Mouse (Mus musculus) embryonic facial prominence, embryonic 12.5 days (tissue): ENCODE data around the gene Cldnd2. TPM values are rescaled to one million over a fixed set of nuclear protein-coding genes. Genes with fewer than 3 reads are reported as not detected.

Experiments used
- ATAC-seq: fragments of 200-750 bp; cut with Nextera tagmentation; 2 replicates; pipeline ENCODE4 v1.8.0; 2017; ENCODE audit not compliant: insufficient number of reproducible peaks, insufficient read depth, low FRiP score, low TSS enrichment
- H3K27ac ChIP-seq: fragments of 300-500 bp; sonication (generic); 2 replicates; pipeline ENCODE4 v1.5.1; 2016; ENCODE audit warnings: mild to moderate bottlenecking
- H3K27me3 ChIP-seq: fragments of 300-500 bp; sonication (generic); 2 replicates; pipeline ENCODE4 v1.6.1; 2016; ENCODE audit warnings: mild to moderate bottlenecking, moderate library complexity
- H3K36me3 ChIP-seq: fragments of 300-500 bp; sonication (generic); 2 replicates; pipeline ENCODE4 v1.6.1; 2016; ENCODE audit warnings: mild to moderate bottlenecking
- H3K4me1 ChIP-seq: fragments of 300-500 bp; sonication (generic); 2 replicates; pipeline ENCODE4 v1.6.1; 2016
- H3K4me2 ChIP-seq: fragments of 300-500 bp; sonication (generic); replicated peaks from 2 replicates; pipeline ENCODE4 v1.6.1; 2016; ENCODE audit warnings: mild to moderate bottlenecking, moderate library complexity
- H3K4me3 ChIP-seq: fragments of 300-500 bp; sonication (generic); 2 replicates; pipeline ENCODE4 v1.5.1; 2016; ENCODE audit warnings: mild to moderate bottlenecking
- H3K9ac ChIP-seq: fragments of 300-500 bp; sonication (generic); 2 replicates; pipeline ENCODE4 v1.6.1; 2016; ENCODE audit warnings: mild to moderate bottlenecking, moderate library complexity
- H3K9me3 ChIP-seq: fragments of 300-500 bp; sonication (generic); 2 replicates; pipeline ENCODE4 v1.6.1; 2016; ENCODE audit warnings: mild to moderate bottlenecking, moderate library complexity
- WGBS: fragments of 180-500 bp; shearing (Covaris S2); methylation state at CpG from one replicate; pipeline ENCODE4 v1.1.7; 2016; 5-methylcytosine and 5-hydroxymethylcytosine counted together
- microRNA-seq: library from miRNA; unstranded; fragments of <30 nt; microRNA quantifications from one replicate; pipeline ENCODE4, GENCODE M21; 2017
- polyA plus RNA-seq: library from polyadenylated mRNA; unstranded; fragments of >200 nt; fragmentation: Nextera tagmentation; extraction: Ambion mirVana; gene quantifications from 2 replicates; pipeline ENCODE4 v1.2.1, GENCODE M21; 2016

Gene Cldnd2
- polyA plus RNA-seq, 1 experiment from 2014 or later: not detected

DNA sequence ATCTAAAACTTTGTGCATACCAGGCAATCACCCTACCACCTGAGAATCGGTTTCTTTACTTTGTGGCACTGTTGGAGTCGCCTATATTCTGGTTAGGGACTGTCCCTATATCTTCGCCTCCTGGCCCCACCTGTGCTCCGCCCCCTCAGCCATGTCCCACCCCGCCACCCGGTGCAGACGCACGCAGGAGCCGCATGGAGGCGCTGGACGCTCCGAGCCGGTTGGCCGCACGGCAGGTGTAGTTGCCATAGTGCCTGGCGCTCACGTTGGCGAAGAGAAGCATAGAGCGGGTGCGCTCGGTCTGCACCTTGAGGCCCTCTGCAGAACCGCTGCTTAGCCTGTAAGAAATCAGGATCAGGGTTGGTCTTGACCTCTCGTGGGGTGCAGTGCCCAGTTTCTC lies 35.1 kb downstream of the Cldnd2 start:
- WGBS: 7% methylated on average over 23 of the region's 23 CpGs
- no peak overlapping the region for H3K27ac ChIP-seq
- 0 out of 2 replicates have a peak, but pooled peaks cover 4% of the 10 kb centered on the region for H3K4me1 ChIP-seq
- no peak overlapping the region for H3K4me2 ChIP-seq
- H3K9ac ChIP-seq: no peak overlapping the region
- H3K27me3 ChIP-seq: peaks cover 53% of the 10 kb centered on the region
- H3K9me3 ChIP-seq: no peaks in the 10 kb centered on the region
- peaks cover 6% of the 10 kb centered on the region; the same call in 1 of the 2 replicates for H3K36me3 ChIP-seq
- no peak overlapping the region for H3K4me3 ChIP-seq
- ATAC-seq: 0 out of 2 replicates have a peak, but pooled peaks have one; percentile 2

DNA sequence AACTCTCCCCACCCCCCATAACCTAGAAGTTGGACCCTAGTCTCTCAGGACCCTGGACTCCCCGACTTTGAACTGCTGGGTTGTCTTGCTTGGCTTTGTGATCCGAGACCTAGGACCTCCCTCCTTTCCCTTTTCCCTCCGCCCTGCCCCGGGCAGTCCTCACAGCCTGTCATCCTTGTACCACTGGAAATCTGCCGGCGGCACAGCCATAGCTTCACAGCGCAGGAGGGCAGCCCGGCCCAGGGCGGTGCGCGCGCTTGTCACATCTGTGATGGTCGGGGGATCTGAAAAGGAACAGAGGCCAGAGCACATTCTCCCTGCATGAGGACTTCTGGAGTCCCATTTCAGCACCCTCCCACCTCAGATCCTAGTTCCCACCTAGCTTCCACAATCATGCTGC lies 35.8 kb downstream of the Cldnd2 start:
- 6% methylated on average over 13 of the region's 13 CpGs for WGBS

DNA sequence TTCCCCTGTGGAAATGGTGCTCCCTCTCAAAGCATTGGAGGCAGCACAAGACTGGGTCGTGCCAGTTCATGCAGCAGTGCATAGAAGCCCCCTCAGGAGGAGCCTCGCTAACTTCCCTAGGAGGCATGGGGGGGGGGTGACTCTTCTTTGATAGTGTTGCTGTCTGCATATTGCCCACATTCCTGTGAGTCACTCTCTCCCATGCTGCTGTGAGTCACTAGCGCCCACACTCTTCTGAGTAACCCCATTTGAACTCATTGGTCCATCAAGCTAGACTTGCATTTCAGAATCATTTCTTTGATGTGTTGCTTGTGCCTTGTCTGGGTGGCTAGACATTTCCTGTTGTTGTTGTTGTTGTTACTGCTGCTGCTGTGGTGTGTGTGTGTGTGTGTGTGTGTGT lies 40.6 kb downstream of the Cldnd2 start:
- no peak overlapping the region for H3K9ac ChIP-seq
- no peak overlapping the region for H3K27ac ChIP-seq
- no peak overlapping the region for H3K4me3 ChIP-seq
- 80% methylated on average over 3 of the region's 3 CpGs for WGBS
- peaks cover 11% of the 10 kb centered on the region; the same call in 1 of the 2 replicates for H3K4me1 ChIP-seq
- H3K9me3 ChIP-seq: no peaks in the 10 kb centered on the region
- H3K36me3 ChIP-seq: no peaks in the 10 kb centered on the region
- peaks cover 31% of the 10 kb centered on the region for H3K27me3 ChIP-seq
- no peak for ATAC-seq
- H3K4me2 ChIP-seq: no peak overlapping the region

More for the DNA sequence above, 35.8 kb downstream of the Cldnd2 start:
- Histone ChIP-seq H3K4me3 (no peak overlapping the region), H3K36me3 (peaks cover 6% of the 10 kb centered on the region; the same call in 1 of the 2 replicates), H3K4me1 (0 out of 2 replicates have a peak, but pooled peaks cover 4% of the 10 kb centered on the region), H3K9me3 (no peaks in the 10 kb centered on the region), H3K4me2 (0 out of 2 replicates have a peak overlapping the region, but pooled peaks have one; percentile 13), H3K27me3 (peaks cover 53% of the 10 kb centered on the region), H3K9ac (no peak overlapping the region), H3K27ac (no peak overlapping the region)
- ATAC-seq: no peak

DNA sequence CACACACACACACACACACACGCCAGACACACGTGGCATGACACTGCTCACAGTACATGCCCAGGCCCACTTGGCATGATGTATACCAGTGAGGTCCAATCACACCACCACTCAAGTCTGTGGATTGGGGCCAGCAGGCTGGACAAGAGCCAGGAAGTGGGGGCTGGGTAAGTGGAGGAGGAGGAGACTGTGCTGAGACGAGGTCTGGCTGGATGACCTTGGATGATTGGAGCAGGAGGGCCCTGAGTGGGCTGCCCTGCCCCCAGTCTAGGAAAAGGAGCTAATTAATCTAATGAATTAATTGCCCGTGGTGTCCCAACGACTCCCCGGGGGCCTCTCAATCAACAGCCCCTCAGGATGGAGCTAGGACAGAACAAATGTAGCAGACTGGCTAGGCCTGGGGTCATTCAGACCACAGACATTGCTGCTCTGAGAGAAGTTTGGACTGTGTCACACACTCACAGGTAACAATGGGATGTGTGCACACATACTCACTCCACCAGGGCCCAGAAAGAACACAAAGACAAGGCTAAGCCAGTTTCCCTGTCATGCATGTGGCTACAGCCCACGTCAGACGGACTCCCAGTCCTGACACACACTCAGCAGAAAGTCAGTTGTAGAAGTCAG lies 41.6 kb downstream of the Cldnd2 start:
- no peak for ATAC-seq
- H3K27me3 ChIP-seq: peaks cover 21% of the 10 kb centered on the region
- 64% methylated on average over 8 of the region's 8 CpGs for WGBS
- no peak overlapping the region for H3K27ac ChIP-seq
- H3K4me2 ChIP-seq: no peak overlapping the region
- H3K9ac ChIP-seq: no peak overlapping the region
- H3K9me3 ChIP-seq: no peaks in the 10 kb centered on the region
- H3K4me3 ChIP-seq: no peak overlapping the region
- peaks cover 8% of the 10 kb centered on the region; the same call in 1 of the 2 replicates for H3K4me1 ChIP-seq
- H3K36me3 ChIP-seq: no peaks in the 10 kb centered on the region

DNA sequence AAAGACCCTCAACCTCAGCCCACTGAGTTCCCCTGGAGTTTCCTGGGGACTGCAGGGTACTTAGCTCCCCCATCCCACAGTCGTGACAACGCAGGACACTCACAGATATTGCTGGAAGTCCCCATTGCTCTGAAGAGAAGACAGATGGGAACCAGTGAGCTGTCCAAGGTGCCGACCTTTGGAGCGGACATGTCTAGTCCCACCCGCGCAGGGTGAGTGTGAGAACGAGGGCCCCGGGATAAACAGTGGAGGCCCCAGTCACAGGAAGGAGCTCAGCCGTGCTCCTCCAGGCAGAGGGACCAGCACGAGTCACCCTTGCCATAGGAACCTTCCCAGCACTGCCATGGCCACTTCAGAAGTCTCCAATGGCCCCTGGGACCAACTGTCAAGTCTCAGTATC lies 42.7 kb downstream of the Cldnd2 start:
- H3K4me2 ChIP-seq: no peak overlapping the region
- no peak overlapping the region for H3K27ac ChIP-seq
- H3K4me1 ChIP-seq: peaks cover 8% of the 10 kb centered on the region; the same call in 1 of the 2 replicates
- H3K9ac ChIP-seq: no peak overlapping the region
- no peaks in the 10 kb centered on the region for H3K36me3 ChIP-seq
- WGBS: 11% methylated on average over 10 of the region's 10 CpGs
- no peak overlapping the region for H3K4me3 ChIP-seq
- H3K9me3 ChIP-seq: no peaks in the 10 kb centered on the region
- peaks cover 10% of the 10 kb centered on the region for H3K27me3 ChIP-seq
- ATAC-seq: no peak

DNA sequence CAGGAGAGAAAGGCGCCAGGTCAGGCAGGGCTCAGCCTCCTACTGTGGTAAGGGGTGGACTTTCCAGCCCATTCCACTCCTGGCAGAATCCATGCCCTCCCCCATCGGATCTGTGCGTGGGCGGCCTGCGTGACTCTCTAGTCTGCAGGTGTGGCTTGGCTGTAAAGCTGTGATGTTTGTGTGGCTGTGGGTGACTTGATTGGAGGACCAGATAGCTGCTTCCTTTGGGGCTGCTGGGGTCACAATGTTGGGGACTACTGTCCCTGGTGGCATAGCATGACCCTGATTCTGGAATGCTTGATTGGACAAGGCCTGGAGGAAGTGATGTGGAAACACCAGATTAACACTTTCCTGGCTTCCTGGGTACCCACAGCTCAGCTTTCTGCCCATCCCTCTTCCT lies 48.1 kb downstream of the Cldnd2 start:
- no peaks in the 10 kb centered on the region for H3K9me3 ChIP-seq
- peak overlapping the region; percentile 48; the same call in 1 of the 2 replicates for H3K4me3 ChIP-seq
- H3K27me3 ChIP-seq: 0 out of 2 replicates have a peak, but pooled peaks cover 4% of the 10 kb centered on the region
- peak overlapping the region; percentile 7; the same call in 1 of the 2 replicates for H3K9ac ChIP-seq
- no peaks in the 10 kb centered on the region for H3K36me3 ChIP-seq
- no peak for ATAC-seq
- WGBS: 32% methylated on average over 5 of the region's 5 CpGs
- H3K27ac ChIP-seq: no peak overlapping the region
- H3K4me1 ChIP-seq: 0 out of 2 replicates have a peak, but pooled peaks cover 14% of the 10 kb centered on the region
- H3K4me2 ChIP-seq: peak overlapping the region; percentile 58; the same call in 1 of the 2 replicates

DNA sequence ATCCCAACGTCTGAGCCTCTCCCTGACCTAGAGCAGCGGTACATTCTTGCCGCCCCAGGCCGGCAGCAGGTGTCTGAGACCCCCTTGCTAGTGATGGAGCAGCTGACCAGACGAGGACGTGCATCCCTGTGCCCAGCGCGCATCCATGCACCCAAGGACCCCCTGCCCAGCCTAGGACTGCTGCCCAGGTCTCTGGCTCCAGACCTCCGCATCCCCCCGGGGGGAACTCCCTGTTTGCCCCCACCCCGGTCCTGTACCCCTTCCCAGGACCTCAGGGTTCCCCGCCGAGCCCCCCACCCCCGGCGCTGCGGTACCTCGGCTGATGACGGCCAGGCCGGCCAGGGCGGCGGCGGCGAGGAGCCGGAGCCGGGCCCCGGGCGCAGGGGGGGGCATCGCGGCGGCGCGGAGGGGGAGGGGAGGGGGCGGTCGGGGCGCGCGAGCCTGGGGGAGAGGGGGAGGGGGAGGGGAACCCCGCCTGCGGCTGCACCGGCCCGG lies 49.1 kb downstream of the Cldnd2 start, which contains the start of gene Iglon5:
Gene Iglon5 (minus strand): TSS at position 445 of the 495 bp plus-strand sequence.
- Histone ChIP-seq H3K4me2 (peak within 1 kb of the TSS; percentile 58), H3K27ac (no peak within 1 kb of the TSS)
- 1% methylated on average over 14 of the region's 41 CpGs for WGBS

DNA sequence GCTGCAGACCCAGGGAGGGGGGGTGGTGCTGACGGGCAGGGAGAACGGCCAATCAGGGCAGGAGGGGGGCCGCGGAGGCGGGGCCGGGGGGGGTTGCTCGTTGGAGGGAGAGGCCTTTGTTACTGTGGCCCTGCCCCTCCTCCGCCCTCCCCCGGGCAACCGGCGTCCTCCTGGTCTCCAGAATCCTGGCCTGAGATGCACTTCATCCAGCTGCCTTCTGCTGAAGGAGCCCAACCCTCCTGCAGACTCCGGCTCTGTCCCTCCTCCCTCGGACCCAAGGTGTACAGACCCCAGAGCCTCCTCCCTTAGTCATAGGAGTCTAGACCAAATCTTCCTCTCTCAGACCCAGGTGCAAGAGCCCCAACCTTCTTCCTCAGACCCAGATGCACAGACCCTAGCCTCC lies 49.6 kb downstream of the Cldnd2 start:
- Histone ChIP-seq H3K36me3 (no peaks in the 10 kb centered on the region), H3K27ac (no peak overlapping the region), H3K4me2 (peak overlapping the region; percentile 58), H3K4me1 (0 out of 2 replicates have a peak, but pooled peaks cover 14% of the 10 kb centered on the region), H3K27me3 (peaks cover 7% of the 10 kb centered on the region; the same call in 1 of the 2 replicates), H3K9ac (peak overlapping the region; percentile 57), H3K4me3 (peak overlapping the region; percentile 48), H3K9me3 (no peaks in the 10 kb centered on the region)
- 0% methylated on average over 11 of the region's 13 CpGs for WGBS
- ATAC-seq: peak; percentile 78

More for the DNA sequence above, 49.1 kb downstream of the Cldnd2 start, which contains the start of gene Iglon5:
- Histone ChIP-seq H3K9me3 (no peaks in the 10 kb centered on the region), H3K27me3 (0 out of 2 replicates have a peak, but pooled peaks cover 4% of the 10 kb centered on the region), H3K4me1 (0 out of 2 replicates have a peak, but pooled peaks cover 14% of the 10 kb centered on the region), H3K9ac (peak within 1 kb of the TSS; percentile 57), H3K36me3 (no peaks in the 10 kb centered on the region), H3K4me3 (peak within 1 kb of the TSS; percentile 48)
- ATAC-seq: peak; percentile 58; the same call in 1 of the 2 replicates

DNA sequence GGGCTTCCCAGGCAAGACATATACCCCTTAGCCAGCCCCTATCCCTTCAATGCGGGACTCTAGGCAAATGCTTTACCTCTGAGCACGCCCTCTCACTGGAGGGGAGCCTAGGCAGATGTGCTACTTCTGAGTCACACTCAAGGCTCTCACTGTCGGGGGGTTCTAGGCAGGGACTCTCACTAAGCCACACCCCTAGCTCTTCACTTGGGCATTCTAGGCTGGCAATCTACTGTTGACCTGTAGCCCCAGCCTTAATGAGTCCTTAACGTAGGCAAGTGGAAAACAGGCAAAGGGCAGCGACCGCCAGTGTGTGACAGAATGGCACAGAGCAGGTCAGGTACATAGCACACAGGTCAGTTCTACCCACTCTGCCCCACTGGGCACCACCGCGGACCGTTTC lies 50.3 kb downstream of the Cldnd2 start:
- no peaks in the 10 kb centered on the region for H3K36me3 ChIP-seq
- no peak overlapping the region for H3K4me3 ChIP-seq
- no peak for ATAC-seq
- H3K9ac ChIP-seq: no peak overlapping the region
- no peak overlapping the region for H3K27ac ChIP-seq
- H3K9me3 ChIP-seq: no peaks in the 10 kb centered on the region
- H3K27me3 ChIP-seq: peaks cover 13% of the 10 kb centered on the region
- WGBS: 63% methylated on average over 9 of the region's 9 CpGs
- no peak overlapping the region for H3K4me2 ChIP-seq
- H3K4me1 ChIP-seq: 0 out of 2 replicates have a peak, but pooled peaks cover 14% of the 10 kb centered on the region

Small RNA genes lying within 50 kb of the gene (microRNA-seq; reads per million reads assigned to microRNA genes)
- 0.54 reads per million for gene Mir7051

Other genes starting within 250 kb of the Cldnd2 start
- 15.5 and 16.1 TPM in 2 replicates for gene Zfp715, start 127.5 kb upstream of the Cldnd2 start, polyA plus RNA-seq
- 0.10 and 0.37 TPM in 2 replicates for gene Siglecf, start 89.4 kb upstream of the Cldnd2 start, polyA plus RNA-seq
- gene Siglecg, start 32.6 kb upstream of the Cldnd2 start, polyA plus RNA-seq: 0.04 and 0.09 TPM in 2 replicates
- gene Lim2, start 13.1 kb upstream of the Cldnd2 start, polyA plus RNA-seq: 1.9 and 3.9 TPM in 2 replicates
- gene Nkg7, start 3.7 kb upstream of the Cldnd2 start, polyA plus RNA-seq: 0.27 and 0.37 TPM in 2 replicates
- gene Etfb, start 3.3 kb downstream of the Cldnd2 start, polyA plus RNA-seq: 237 and 240 TPM in 2 replicates
- gene Gm45233, start 3.3 kb downstream of the Cldnd2 start, polyA plus RNA-seq: 0.38 and 0.90 TPM in 2 replicates
- 5.2 and 6.7 TPM in 2 replicates for gene Vsig10l, start 22.4 kb downstream of the Cldnd2 start, polyA plus RNA-seq
- gene Iglon5, start 49.3 kb downstream of the Cldnd2 start, polyA plus RNA-seq: 1.9 and 2.0 TPM in 2 replicates
- gene 4931406B18Rik, start 65.2 kb downstream of the Cldnd2 start, polyA plus RNA-seq: not detected in 2 replicates
- gene Cd33, start 103.6 kb downstream of the Cldnd2 start, polyA plus RNA-seq: 0.66 and 1.1 TPM in 2 replicates
- gene Zfp658, start 121.5 kb downstream of the Cldnd2 start, polyA plus RNA-seq: 6.1 and 6.5 TPM in 2 replicates
- gene Zfp719, start 138.8 kb downstream of the Cldnd2 start, polyA plus RNA-seq: 15.1 and 16.5 TPM in 2 replicates
- 0.31 and 0.56 TPM in 2 replicates for gene Zfp819, start 166.4 kb downstream of the Cldnd2 start, polyA plus RNA-seq
- not detected in 2 replicates for gene Ceacam18, start 193.9 kb downstream of the Cldnd2 start, polyA plus RNA-seq
- gene Siglece, start 219.4 kb downstream of the Cldnd2 start, polyA plus RNA-seq: 0.31 and 0.39 TPM in 2 replicates
- gene Ctu1, start 231.2 kb downstream of the Cldnd2 start, polyA plus RNA-seq: 16.6 and 18.1 TPM in 2 replicates
- not detected in 2 replicates for gene Klk14, start 249.6 kb downstream of the Cldnd2 start, polyA plus RNA-seq